Mouse (Mus musculus) kidney, postnatal 10 days (tissue): ENCODE data around the gene Ccr3.
"Not testable (repeated sequence)": the region's sequence is repeated elsewhere in the genome, so short reads cannot be mapped to it uniquely, and the experiment has no call there.

Experiments used
- DNase-seq: peaks from one replicate; pipeline ENCODE4 v3.0.0; 2021; ENCODE audit warnings: mixed read lengths

The Ccr3 gene

DNA sequence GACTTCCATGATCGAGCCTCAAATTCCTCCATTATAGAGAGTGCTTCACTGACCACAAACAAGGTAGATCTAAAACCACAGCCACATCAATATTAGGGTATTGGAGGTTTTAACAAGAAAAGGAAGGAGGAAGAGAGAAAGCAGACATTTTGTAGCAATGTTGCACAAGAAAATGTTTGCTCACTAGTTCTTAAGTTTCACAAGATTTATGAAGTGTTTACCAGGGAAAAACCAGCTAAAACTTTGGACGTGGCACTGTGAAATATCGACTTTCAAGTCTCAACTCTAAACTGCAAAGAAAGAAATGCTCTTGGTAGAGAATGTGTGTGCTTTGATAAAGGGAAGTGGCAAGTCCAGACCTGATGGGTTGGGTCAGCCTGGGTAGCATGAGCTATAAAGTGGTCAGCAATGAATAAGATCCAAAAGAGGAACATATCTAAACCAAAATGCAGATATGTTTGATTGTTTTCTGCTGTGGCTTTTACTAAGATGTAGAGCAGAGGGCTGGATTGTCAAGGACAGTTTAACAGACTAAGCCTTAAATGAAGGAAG, 34.5 kb downstream of the Ccr3 start:
- DNase-seq: no peak

- no peak for DNase-seq
Measured at GRCm38 (mm10) chr9:124059660-124060352, 38.0 kb downstream of the Ccr3 start.

- DNase-seq: not testable (repeated sequence)
Measured at GRCm38 (mm10) chr9:124061474-124062432, 40.0 kb downstream of the Ccr3 start.

GRCm38 (mm10) chr9:124066572-124067103, 44.9 kb downstream of the Ccr3 start:
- DNase-seq: no peak

- DNase-seq: no peak
Measured at GRCm38 (mm10) chr9:124068098-124069058, 46.6 kb downstream of the Ccr3 start.

- no peak for DNase-seq
Measured at GRCm38 (mm10) chr9:124071506-124071905, 49.7 kb downstream of the Ccr3 start.

- DNase-seq: no peak
Measured at GRCm38 (mm10) chr9:124079803-124080202, 58.0 kb downstream of the Ccr3 start.

DNA sequence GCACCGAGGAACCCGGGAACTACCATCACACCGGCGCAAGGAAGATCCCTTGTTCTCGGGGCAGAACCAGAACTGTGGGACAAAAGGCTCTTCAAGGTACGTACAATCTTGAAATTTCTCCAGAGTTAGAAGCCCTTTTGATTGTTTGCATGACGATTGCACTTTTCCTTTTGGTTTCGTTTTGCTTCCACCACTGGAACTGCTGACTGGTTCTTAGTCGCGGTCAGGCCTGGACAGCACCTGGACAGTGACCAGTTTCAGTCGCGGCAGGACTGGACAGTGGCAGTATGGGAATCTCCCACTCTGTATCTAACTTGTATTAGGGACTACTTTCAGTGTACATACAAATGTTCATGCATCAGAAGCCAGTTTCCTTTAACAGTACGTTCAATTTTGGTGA, 58.7 kb downstream of the Ccr3 start:
- DNase-seq: not testable (repeated sequence)
